In the genomic region with DNA sequence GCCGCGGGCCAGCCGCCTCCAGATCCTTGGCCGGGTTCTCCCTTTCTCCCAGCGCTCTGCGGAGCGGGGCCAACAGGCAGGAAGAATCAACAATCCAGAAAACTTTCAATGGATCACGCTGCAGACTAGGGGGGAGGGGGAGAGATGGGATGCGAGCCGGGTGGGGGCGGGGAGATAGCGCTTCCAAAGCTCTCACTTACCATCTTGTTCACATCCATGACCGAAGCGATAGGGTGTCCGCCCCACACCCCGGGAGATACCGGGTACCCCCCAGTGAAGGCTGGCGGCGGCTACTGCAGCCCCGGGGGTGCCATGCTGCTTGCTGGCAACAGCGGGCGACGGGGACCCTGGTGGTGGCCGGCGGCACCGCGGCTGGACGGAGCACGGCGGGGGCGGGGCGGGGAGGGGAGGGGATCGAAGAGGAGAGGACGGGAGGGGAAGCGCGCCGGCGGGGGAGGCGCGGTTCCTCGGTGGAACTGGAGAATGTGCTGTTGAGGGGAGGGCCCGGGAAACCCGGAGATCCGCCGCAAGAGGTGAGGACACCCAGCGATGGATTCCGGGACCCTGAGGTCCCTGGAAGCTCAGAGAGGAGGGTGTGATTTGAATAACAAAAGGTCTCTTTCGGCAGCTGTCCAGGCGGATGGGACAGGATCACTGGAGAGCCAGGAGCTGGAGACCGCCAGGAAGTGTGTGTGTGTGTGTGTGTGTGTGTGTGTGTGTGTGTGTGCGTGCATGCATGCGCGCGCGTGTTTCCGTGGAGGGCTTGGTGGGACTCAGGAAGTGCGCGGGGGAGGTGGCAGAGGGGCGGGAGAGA, we compare ENCODE assay signal across 8 mouse cellular contexts. TPM values are rescaled to one million over a fixed set of nuclear protein-coding genes. Genes with fewer than 3 reads are reported as not detected.
DNase-seq lines count a peak whose midpoint lies in the region; ATAC-seq and TF ChIP-seq lines count a peak whose summit lies in the region.

No protein-coding gene starts in this region.

- no peak for TF ChIP-seq CTCF in cerebellum, adult 2 months (IDR thresholded peaks at IDR 0.05; ENCODE audit: borderline replicate concordance, insufficient read depth, low read depth, low read length)

- H3K27me3 ChIP-seq in cerebellum, adult 2 months (ENCODE audit: control insufficient read depth, insufficient read depth, low read length) = no peaks in the 10 kb centered on the region
- H3K27me3 ChIP-seq in lung, embryonic 15.5 days = no peaks in the 10 kb centered on the region

- H3K9ac ChIP-seq in lung, embryonic 15.5 days = peak overlapping the region; percentile 69

- H3K4me2 ChIP-seq in lung, embryonic 15.5 days = peak overlapping the region; percentile 93

- peak; percentile 87 for DNase-seq in MN1 (ENCODE audit: low spot score)
- DNase-seq in cerebellum, adult 2 months = peak; percentile 59 to 60
- DNase-seq in layer of hippocampus, postnatal 10 days (ENCODE audit: low spot score in 2 of 2) = peak; percentile 84 to 86
- peak; percentile 89 for DNase-seq in testis, postnatal 10 days (ENCODE audit: low spot score)

- no peaks in the 10 kb centered on the region for H3K36me3 ChIP-seq in lung, embryonic 15.5 days

- H3K4me1 ChIP-seq in cerebellum, adult 2 months (ENCODE audit: control insufficient read depth, insufficient read depth, low read length) = no peaks in the 10 kb centered on the region
- H3K4me1 ChIP-seq in lung, embryonic 15.5 days = peaks cover 27% of the 10 kb centered on the region

- peak overlapping the region; percentile 63 for H3K4me3 ChIP-seq in cerebellum, adult 2 months (replicated peaks; ENCODE audit: insufficient read depth, low read depth, low read length)
- peak overlapping the region; percentile 69 for H3K4me3 ChIP-seq in lung, embryonic 15.5 days

- WGBS in cerebellum, adult 2 months = 2% methylated on average over 55 of the region's 59 CpGs
- 1% methylated on average over 52 of the region's 59 CpGs for WGBS in lung, embryonic 15.5 days

- H3K27ac ChIP-seq in cerebellum, adult 2 months (ENCODE audit: insufficient read depth, low read length) = no peak overlapping the region; the same call in 1 of the 2 replicates
- peak overlapping the region; percentile 88 for H3K27ac ChIP-seq in lung, embryonic 15.5 days

- no peaks in the 10 kb centered on the region for H3K9me3 ChIP-seq in lung, embryonic 15.5 days

- TF ChIP-seq POLR2A in cerebellum, adult 2 months (IDR thresholded peaks at IDR 0.05; ENCODE audit: borderline replicate concordance, insufficient read depth, low read length) = no peak

- peak; percentile 68 for ATAC-seq in frontal cortex, adult (ENCODE audit: low TSS enrichment)
- ATAC-seq in hematopoietic stem cell, adult 5-6 weeks (replicated peaks in 1 of 2; ENCODE audit: insufficient read depth in 1 of 2, low FRiP score in 2 of 2, low TSS enrichment in 1 of 2, low read depth in 1 of 2, poor library complexity in 2 of 2, severe bottlenecking in 2 of 2) = peak; percentile 38 to 64; a peak in 3 of 4 replicates
- ATAC-seq in lung, embryonic 15.5 days (ENCODE audit: borderline replicate concordance, extremely low read depth, low FRiP score, low TSS enrichment) = peak; percentile 85
- peak; percentile 71 for ATAC-seq in neutrophil, adult 5-6 weeks (ENCODE audit: extremely low read depth, insufficient number of reproducible peaks, low FRiP score, poor library complexity, severe bottlenecking)

RNA-seq across cellular contexts. Expression of a gene that starts 55.8 kb away (rescaled TPM):
- polyA plus RNA-seq in cerebellum, adult 2 months (2012; rRNA removed) = 32.3 and 35.2 TPM in 2 replicates
- total RNA-seq in hematopoietic stem cell, adult 5-6 weeks (2017) = 16.8 and 27.7 TPM in 2 replicates
- total RNA-seq in layer of hippocampus, postnatal 10 days (2021) = 10 to 100 TPM; 68.5 to 69.4 TPM
- polyA plus RNA-seq in lung, embryonic 15.5 days (2015; fragmentation: Nextera tagmentation; extraction: Ambion mirVana) = 30.6 and 33.7 TPM in 2 replicates
- 51.2 and 64.4 TPM in 2 replicates for total RNA-seq in neutrophil, adult 5-6 weeks (2017)
